Mouse (Mus musculus) monocyte, adult 5-6 weeks (primary cell): ENCODE results near the gene Gm49358. TPM values are rescaled to one million over a fixed set of nuclear protein-coding genes. Genes with fewer than 3 reads are reported as not detected.

ENCODE experiments used
- ATAC-seq: fragments of 153-309, 156-312 bp; replicated peaks from 2 replicates; pipeline ENCODE4 v1.8.0; 2017; ENCODE audit warnings: mild to moderate bottlenecking; ENCODE audit not compliant: low TSS enrichment, insufficient number of reproducible peaks, severe bottlenecking, poor library complexity, low FRiP score
- total RNA-seq: library from RNA; stranded (forward); fragments of 200-1000, 200-491, 200-594 nt; gene quantifications from 3 replicates; pipeline ENCODE4 v1.2.3, GENCODE M21; 2017

Gene Gm49358
- total RNA-seq, 1 experiment from 2014 or later = not detected

- no peak for ATAC-seq
Observed at GRCm38 (mm10) chr10:86796073-86796741, 32.4 kb downstream of the Gm49358 start.

GRCm38 (mm10) chr10:86807362-86807761 is 43.6 kb downstream of the Gm49358 start:
- ATAC-seq = no peak

- ATAC-seq = no peak
Observed at GRCm38 (mm10) chr10:86808013-86808758, 44.4 kb downstream of the Gm49358 start.

DNA sequence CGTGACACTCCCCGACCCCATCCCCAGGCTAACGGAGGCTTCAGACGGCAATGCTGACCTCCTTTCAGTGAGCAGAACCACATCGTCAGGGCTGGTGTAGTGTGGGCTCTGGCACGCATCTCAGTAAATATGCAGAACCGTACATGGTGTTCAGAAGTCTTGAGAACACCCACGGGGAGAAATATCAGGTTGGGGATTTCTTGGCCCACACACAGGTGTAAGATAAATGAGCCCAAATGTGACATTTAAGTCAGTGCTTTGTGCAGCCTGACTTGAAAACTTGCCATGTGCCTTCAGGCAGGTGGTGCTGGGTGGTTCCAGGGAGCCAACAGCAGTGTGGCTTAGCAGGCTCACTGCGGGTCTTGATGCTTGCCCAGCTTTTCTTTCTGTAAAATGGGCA is 46.2 kb downstream of the Gm49358 start:
- no peak for ATAC-seq

DNA sequence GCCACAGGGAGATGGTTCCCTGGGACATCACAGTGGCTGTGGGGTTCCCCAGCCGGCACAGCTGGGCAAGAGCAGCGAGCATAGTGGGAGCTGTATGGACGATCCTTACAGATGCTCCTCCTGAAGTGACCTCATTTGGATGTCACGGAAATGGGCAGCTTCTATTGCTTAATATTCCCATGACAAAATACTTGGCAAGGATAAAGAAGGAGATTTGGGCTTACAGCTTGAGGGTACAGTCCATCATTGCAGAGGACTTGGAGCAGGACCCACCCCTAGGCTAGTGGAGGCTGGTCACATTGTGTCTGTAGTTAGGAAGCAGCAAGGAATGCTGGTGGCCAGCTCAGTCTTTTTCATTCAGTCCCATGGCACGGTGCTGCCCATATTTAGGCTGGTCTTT is 46.8 kb downstream of the Gm49358 start:
- ATAC-seq = no peak

DNA sequence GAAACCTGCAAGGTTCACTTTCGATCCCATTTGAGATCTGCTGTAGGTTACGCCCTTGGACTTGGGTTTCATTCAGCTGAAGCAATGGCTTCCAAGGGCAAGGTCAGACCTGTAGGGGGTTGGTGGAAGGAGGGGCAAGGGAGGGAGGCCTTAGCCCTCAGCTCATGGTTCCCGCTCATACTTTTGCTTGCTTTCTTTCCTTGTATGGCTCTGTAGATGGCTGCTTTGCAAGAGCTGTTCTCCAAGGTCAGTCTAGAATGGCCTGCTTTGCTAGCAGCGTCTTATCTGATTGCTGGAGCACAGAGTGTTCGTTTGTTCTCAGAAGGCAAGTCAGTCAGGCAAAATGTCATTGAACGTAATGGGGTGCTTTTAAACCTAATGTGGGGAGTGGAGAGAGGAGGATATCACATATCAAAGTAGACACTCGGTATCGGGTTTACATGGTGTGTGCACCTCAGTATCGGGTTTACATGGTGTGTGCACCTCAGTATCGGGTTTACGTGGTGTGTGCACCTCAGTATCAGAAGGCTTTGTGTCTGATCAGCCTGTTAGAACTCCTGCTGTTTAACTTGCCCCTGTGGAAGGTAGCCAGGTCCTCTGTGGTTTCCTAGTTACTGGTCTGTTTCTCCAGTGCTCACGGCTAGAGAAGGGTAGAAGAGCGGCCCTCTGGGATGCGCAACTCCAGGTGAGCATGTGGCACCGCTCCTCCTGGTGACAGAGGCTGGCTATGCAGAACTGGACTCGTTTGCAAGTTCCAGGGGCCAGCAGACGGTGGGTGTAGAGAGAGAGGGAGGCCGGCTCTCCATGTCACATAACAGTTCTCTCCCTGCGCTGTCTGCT is 50.7 kb downstream of the Gm49358 start:
- no peak for ATAC-seq

DNA sequence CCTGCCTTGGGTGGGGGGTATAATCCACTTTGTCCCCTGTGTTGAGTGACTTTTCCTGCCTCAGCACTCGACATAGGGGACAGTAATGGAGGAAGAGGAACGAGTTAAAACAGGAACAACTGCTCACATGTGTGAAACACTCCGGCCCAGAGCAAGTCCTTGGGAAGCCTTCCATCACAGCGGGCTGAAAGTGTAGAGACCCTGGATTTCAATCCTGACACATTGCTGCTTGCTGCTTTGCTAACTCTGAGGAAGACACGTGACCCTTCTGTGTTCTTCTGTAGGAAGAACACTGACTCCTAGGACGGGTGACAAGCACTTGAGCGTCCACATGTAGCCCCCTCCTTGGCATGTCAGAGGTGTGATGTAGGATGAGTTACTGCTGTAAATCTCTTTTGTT is 51.4 kb downstream of the Gm49358 start:
- ATAC-seq = no peak

DNA sequence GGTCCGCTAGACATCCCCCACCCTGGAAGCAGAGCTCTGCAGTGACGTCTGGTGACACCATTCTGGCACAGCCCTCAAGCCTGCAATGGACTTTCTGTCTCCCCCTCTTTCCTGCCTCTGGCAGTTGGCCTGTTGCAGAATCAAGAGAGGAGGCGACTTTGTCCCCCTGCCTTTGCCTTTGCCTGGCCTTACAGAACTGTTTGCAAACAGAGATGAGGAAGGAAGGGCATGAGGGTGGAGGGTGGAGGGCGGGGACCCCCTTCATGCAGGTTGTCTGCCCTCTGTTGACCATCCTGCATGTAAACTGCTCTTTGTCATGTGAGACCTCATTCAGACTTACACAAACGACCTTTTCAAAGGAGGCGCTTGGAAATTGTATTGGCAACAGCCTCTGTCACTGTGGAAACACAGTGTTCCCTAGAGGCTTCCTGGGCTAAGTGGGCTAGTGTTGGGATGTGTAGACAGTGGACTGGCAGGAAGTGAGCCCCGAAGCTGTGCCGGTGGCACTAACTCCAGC is 55.9 kb downstream of the Gm49358 start:
- no peak for ATAC-seq

- no peak for ATAC-seq
Observed at GRCm38 (mm10) chr10:86821014-86821413, 57.2 kb downstream of the Gm49358 start.

GRCm38 (mm10) chr10:86824093-86824492 is 60.3 kb downstream of the Gm49358 start:
- ATAC-seq = no peak

DNA sequence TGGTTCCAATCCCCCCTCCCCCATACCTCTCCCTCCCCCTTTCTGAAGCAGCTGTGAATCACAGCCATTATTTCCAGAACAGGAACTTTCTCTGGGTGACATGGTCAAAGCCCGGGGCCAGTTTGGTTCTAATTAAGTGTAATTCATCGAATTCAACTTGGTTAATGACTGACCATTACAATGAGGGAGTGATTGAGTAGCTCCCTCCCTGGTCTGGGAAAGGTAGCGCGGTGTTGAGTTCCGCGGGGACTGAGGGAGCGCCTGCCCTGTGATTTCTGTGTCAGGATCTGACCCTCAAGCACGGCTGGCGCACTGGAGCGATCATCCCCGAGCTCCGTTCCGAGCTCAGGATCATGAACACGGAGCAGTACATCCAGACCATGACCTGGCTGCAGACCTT is 61.1 kb downstream of the Gm49358 start:
- no peak for ATAC-seq

GRCm38 (mm10) chr10:86825871-86826522 is 62.2 kb downstream of the Gm49358 start:
- no peak; the same call in 1 of the 2 replicates for ATAC-seq

DNA sequence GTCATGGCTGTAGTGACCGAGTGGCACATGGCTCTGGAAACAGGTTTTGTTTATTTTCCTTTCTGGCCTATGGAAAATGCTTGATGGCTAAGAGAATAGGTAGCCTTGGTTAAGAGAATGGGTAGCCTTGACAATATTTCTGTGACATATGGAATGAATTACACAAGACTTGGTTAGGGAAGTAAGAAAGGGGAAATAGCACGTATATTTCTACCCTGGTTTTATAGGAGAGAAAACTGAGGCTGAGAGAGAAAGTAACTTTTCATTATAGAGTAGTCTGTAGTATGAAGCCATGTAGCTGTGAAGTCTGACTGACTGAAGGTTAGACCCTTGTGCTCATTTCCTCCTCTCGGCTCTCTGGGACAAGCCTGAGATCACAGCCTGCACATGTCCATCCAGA is 63.2 kb downstream of the Gm49358 start:
- no peak for ATAC-seq

GRCm38 (mm10) chr10:86828221-86829135 is 64.7 kb downstream of the Gm49358 start:
- ATAC-seq = no peak

DNA sequence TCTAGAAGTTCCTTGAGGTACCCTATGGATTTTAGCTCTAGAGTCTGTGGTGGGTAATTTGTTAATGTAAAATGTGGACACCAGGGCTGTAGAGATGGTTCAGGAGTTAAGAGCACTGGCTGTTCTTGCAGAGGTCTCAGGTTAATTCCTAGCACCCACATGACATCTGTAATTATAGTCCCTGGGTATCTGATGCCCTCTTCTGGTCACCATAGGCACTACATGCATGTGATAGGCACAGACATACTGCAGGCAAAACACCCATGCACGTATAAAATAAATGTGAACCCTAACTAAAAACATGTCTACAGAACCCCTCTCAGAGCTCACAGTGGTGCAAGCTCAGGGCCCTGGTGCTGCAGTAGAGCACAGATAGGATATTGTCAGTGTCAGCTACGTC is 65.7 kb downstream of the Gm49358 start:
- ATAC-seq = no peak

DNA sequence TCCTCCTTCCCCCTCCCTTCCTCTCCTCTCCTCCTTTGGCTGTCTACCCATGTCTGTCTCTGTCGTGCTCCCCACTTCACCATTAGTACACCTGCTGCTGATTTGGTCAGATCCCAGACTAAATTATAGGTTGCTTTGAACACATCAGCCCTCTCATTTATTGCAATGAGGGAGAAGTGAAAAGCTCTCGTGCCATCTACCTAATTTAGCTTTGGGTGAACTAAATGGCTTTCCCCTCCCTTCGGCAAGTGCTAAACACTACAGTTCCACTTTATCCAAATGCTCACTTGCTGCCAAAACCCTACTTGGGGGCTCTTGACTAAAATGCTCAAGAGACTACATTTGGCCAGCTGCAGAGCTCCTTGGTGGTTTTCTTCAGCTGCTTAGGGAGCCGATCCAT is 73.0 kb downstream of the Gm49358 start:
- ATAC-seq = no peak

GRCm38 (mm10) chr10:86838827-86839226 is 75.1 kb downstream of the Gm49358 start:
- ATAC-seq = no peak

DNA sequence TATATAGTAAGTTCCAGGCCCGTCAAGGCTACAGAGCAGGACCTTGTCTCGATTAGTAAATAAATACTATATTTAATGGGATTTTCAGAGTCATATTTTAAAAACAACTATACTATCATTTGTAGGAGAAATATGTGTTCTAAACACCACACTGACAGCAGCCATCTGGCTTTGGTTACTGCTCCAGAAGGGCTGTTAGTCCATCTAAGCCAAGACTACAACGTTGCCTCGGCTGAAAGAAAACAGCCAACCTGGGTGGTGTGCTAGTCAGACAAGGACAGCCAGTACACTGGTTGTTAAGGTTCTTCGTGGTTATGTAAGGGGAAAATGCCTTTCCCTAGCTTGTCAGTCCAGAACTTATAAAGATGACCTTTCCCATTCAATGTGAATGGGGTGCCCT is 78.9 kb downstream of the Gm49358 start:
- no peak for ATAC-seq
